Mouse (Mus musculus) midbrain, embryonic 14.5 days (tissue): Measurements from ENCODE around the gene Ddx54. TPM values are rescaled to one million over a fixed set of nuclear protein-coding genes. Genes with fewer than 3 reads are reported as not detected.

Source experiments
- polyA plus RNA-seq: library from polyadenylated mRNA; unstranded; fragments of >200 nt; fragmentation: Nextera tagmentation; extraction: Ambion mirVana; gene quantifications from 2 replicates; pipeline ENCODE4 v1.2.1, GENCODE M21; 2014

Ddx54 gene
- polyA plus RNA-seq, 1 experiment from 2014 or later, result 31.9 TPM

Other genes with a start within 250 kb of the Ddx54 start
- gene Lhx5, start 181.0 kb upstream of the Ddx54 start, polyA plus RNA-seq, result 34.1 and 44.9 TPM in 2 replicates
- gene Sdsl, start 139.9 kb upstream of the Ddx54 start, polyA plus RNA-seq, result 6.0 TPM in 2 replicates
- gene Sds, start 136.2 kb upstream of the Ddx54 start, polyA plus RNA-seq, result 0.55 TPM in 1 of 2 replicates, not detected in the other
- 24.7 and 26.1 TPM in 2 replicates for gene Plbd2, start 109.1 kb upstream of the Ddx54 start, polyA plus RNA-seq
- gene Slc8b1, start 101.6 kb upstream of the Ddx54 start, polyA plus RNA-seq, result 0.85 and 1.5 TPM in 2 replicates
- 10.4 and 12.2 TPM in 2 replicates for gene Tpcn1, start 24.1 kb upstream of the Ddx54 start, polyA plus RNA-seq
- 1.4 and 1.7 TPM in 2 replicates for gene Iqcd, start 23.7 kb upstream of the Ddx54 start, polyA plus RNA-seq
- gene Rita1, start 150 bp upstream of the Ddx54 start, polyA plus RNA-seq, result 20.6 and 25.5 TPM in 2 replicates
- gene Cfap73, start 21.5 kb downstream of the Ddx54 start, polyA plus RNA-seq, result 0.32 TPM in 1 of 2 replicates, not detected in the other
- 0.84 and 1.3 TPM in 2 replicates for gene Rasal1, start 36.1 kb downstream of the Ddx54 start, polyA plus RNA-seq
- 50.0 and 61.4 TPM in 2 replicates for gene Dtx1, start 99.2 kb downstream of the Ddx54 start, polyA plus RNA-seq
- 0.43 TPM in 1 of 2 replicates, not detected in the other for gene Oas2, start 137.1 kb downstream of the Ddx54 start, polyA plus RNA-seq
- 1.1 TPM in 2 replicates for gene Oas3, start 164.9 kb downstream of the Ddx54 start, polyA plus RNA-seq
- 0.12 and 0.23 TPM in 2 replicates for gene Oas1e, start 182.8 kb downstream of the Ddx54 start, polyA plus RNA-seq
- gene Oas1c, start 199.8 kb downstream of the Ddx54 start, polyA plus RNA-seq, result 0.22 and 0.36 TPM in 2 replicates
- not detected in 2 replicates for gene Oas1f, start 234.6 kb downstream of the Ddx54 start, polyA plus RNA-seq
- not detected in 2 replicates for gene Oas1h, start 248.7 kb downstream of the Ddx54 start, polyA plus RNA-seq